Mouse (Mus musculus): ENCODE results near the gene Actr6. TPM values are rescaled to one million over a fixed set of nuclear protein-coding genes. Genes with fewer than 3 reads are reported as not detected.

Gene Actr6
- polyA plus RNA-seq, 1 experiment from 2014 or later, result 27.4 TPM

GRCm38 (mm10) chr10:89751069-89751468 lies 19.0 kb upstream of the Actr6 start:
- ATAC-seq (ENCODE audit: low FRiP score, low TSS enrichment), result no peak; the same call in 1 of the 2 replicates
- H3K9me3 ChIP-seq (ENCODE audit: low read length), result no peaks in the 10 kb centered on the region
- peaks cover 31% of the 10 kb centered on the region for H3K4me1 ChIP-seq (ENCODE audit: insufficient read depth, low read length)
- no peak overlapping the region for H3K4me2 ChIP-seq (replicated peaks; ENCODE audit: low read depth, low read length)
- H3K27ac ChIP-seq (ENCODE audit: low read length), result no peak overlapping the region
- 60% methylated on average over 5 of the region's 5 CpGs for WGBS
- H3K4me3 ChIP-seq (ENCODE audit: low read length), result no peak overlapping the region
- H3K36me3 ChIP-seq (ENCODE audit: insufficient read depth, low read length), result no peaks in the 10 kb centered on the region
- no peaks in the 10 kb centered on the region for H3K27me3 ChIP-seq (ENCODE audit: insufficient read depth, low read length)
- no peak overlapping the region for H3K9ac ChIP-seq (replicated peaks; ENCODE audit: low read length)

DNA sequence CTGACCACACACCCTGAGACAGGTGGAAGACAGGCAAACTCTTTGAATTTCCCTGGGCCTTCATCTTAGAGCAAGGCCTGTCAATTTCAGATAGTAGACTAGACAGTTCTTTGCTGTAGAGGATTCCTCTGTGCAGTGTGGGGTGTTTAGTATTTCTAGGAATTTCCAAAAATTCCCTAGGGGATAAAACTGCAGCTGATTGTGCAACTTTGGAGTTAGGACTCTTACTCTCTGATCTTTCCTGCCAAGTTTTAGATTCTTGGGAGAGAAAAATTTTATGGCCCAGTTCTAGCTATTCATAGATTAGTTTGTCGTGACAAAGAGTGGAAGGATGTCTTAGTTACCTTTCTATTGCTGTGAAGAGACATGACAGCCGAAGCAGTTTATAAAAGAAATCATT lies 16.5 kb upstream of the Actr6 start:
- Histone ChIP-seq H3K36me3 (ENCODE audit: insufficient read depth, low read length) (no peaks in the 10 kb centered on the region), H3K27ac (ENCODE audit: low read length) (no peak overlapping the region), H3K4me2 (replicated peaks; ENCODE audit: low read depth, low read length) (no peak overlapping the region), H3K9ac (replicated peaks; ENCODE audit: low read length) (no peak overlapping the region), H3K4me3 (ENCODE audit: low read length) (no peak overlapping the region), H3K9me3 (ENCODE audit: low read length) (no peaks in the 10 kb centered on the region), H3K27me3 (ENCODE audit: insufficient read depth, low read length) (no peaks in the 10 kb centered on the region), H3K4me1 (ENCODE audit: insufficient read depth, low read length) (peaks cover 31% of the 10 kb centered on the region)
- ATAC-seq (ENCODE audit: low FRiP score, low TSS enrichment), result no peak
- 84% methylated on average over 2 of the region's 2 CpGs for WGBS

DNA sequence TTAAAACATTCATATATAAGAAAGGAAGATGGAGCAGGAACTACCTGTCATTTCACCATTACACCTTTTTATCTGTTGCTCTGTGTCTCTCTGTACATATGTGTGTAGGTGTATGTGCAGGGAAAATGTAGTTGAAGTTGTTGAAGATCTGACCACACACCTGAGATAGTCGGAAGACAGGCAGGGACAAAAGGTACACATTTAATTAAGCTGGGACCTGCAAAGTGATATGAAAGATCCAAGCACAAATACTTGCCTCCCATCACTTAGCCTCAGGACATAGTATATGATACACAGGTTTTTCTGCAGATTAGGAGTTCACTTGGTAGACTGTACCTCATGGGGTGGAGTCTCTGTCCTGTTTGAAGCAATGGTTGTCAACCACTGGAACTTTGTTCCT lies 15.8 kb upstream of the Actr6 start:
- Histone ChIP-seq H3K4me1 (ENCODE audit: insufficient read depth, low read length) (peaks cover 31% of the 10 kb centered on the region), H3K4me2 (replicated peaks; ENCODE audit: low read depth, low read length) (no peak overlapping the region), H3K4me3 (ENCODE audit: low read length) (no peak overlapping the region), H3K27ac (ENCODE audit: low read length) (no peak overlapping the region), H3K27me3 (ENCODE audit: insufficient read depth, low read length) (no peaks in the 10 kb centered on the region), H3K9ac (replicated peaks; ENCODE audit: low read length) (no peak overlapping the region), H3K9me3 (ENCODE audit: low read length) (no peaks in the 10 kb centered on the region), H3K36me3 (ENCODE audit: insufficient read depth, low read length) (no peaks in the 10 kb centered on the region)
- no peak for ATAC-seq (ENCODE audit: low FRiP score, low TSS enrichment)
- WGBS, result 97% methylated on average over 1 of the region's 1 CpGs

DNA sequence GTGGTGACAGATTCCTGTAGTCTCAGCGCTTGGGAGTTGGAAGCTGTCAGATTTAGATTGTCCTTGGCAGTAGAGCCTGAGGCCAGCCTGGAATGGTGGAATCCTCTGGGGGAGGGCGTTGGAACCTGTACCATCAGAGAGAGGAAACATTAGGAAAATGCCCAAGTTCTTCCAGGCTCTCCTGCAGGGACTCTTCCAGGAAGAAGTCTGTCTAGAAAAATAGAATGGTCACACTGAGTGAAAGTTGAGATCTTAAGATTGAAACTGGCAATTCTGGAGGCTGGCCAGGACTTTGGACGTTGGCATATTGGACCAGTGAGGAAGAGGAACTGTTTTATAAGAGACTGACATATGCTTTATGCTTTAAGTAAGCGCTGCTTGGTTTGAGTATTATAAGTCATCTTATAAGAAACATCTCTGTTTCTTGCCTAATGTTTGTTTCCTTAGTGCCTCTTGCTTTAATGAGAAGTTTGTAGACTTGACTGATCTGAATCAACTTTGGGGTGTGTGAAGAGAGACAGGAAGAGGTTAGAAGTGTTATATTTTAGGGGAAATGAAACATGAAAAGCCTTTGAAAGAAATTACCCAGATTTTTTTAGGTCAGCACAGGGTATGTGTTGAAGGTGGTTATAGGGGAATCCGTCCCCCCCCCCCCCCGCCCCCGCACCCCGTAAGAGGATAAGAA lies 15.3 kb upstream of the Actr6 start:
- peaks cover 31% of the 10 kb centered on the region for H3K4me1 ChIP-seq (ENCODE audit: insufficient read depth, low read length)
- H3K9ac ChIP-seq (replicated peaks; ENCODE audit: low read length), result no peak overlapping the region
- no peaks in the 10 kb centered on the region for H3K36me3 ChIP-seq (ENCODE audit: insufficient read depth, low read length)
- no peak overlapping the region for H3K4me2 ChIP-seq (replicated peaks; ENCODE audit: low read depth, low read length)
- no peak overlapping the region for H3K4me3 ChIP-seq (ENCODE audit: low read length)
- WGBS, result 85% methylated on average over 8 of the region's 8 CpGs
- no peaks in the 10 kb centered on the region for H3K27me3 ChIP-seq (ENCODE audit: insufficient read depth, low read length)
- no peak overlapping the region for H3K27ac ChIP-seq (ENCODE audit: low read length)
- no peaks in the 10 kb centered on the region for H3K9me3 ChIP-seq (ENCODE audit: low read length)
- no peak for ATAC-seq (ENCODE audit: low FRiP score, low TSS enrichment)

GRCm38 (mm10) chr10:89746581-89746980 lies 14.5 kb upstream of the Actr6 start:
- H3K9ac ChIP-seq (replicated peaks; ENCODE audit: low read length), result no peak overlapping the region
- H3K4me1 ChIP-seq (ENCODE audit: insufficient read depth, low read length), result peaks cover 26% of the 10 kb centered on the region
- WGBS, result 88% methylated on average over 3 of the region's 3 CpGs
- H3K9me3 ChIP-seq (ENCODE audit: low read length), result no peaks in the 10 kb centered on the region
- no peaks in the 10 kb centered on the region for H3K27me3 ChIP-seq (ENCODE audit: insufficient read depth, low read length)
- no peak for ATAC-seq (ENCODE audit: low FRiP score, low TSS enrichment)
- no peak overlapping the region for H3K27ac ChIP-seq (ENCODE audit: low read length)
- H3K4me3 ChIP-seq (ENCODE audit: low read length), result no peak overlapping the region
- peak overlapping the region; percentile 27 for H3K4me2 ChIP-seq (replicated peaks; ENCODE audit: low read depth, low read length)
- H3K36me3 ChIP-seq (ENCODE audit: insufficient read depth, low read length), result no peaks in the 10 kb centered on the region

DNA sequence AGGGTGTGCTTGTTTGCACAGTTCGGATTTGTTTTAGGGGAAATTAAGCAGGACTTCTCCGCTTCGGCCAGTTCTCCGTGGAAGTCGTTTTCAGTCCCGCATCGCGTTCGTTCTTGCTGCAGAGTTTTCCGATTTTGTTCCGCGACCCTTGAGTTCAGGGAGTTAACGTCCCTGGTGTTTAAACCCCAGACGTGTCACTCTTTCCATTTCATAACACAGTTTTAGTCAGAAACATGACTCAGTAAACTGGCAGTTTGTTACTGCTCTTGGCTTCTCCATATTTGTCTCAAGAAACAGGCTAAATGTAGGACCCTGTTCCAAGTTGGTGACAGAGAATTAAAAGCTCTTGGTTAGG lies 13.5 kb upstream of the Actr6 start:
- Histone ChIP-seq H3K9ac (replicated peaks; ENCODE audit: low read length) (peak overlapping the region; percentile 96), H3K27me3 (ENCODE audit: insufficient read depth, low read length) (no peaks in the 10 kb centered on the region), H3K4me2 (replicated peaks; ENCODE audit: low read depth, low read length) (peak overlapping the region; percentile 60), H3K9me3 (ENCODE audit: low read length) (no peaks in the 10 kb centered on the region), H3K4me1 (ENCODE audit: insufficient read depth, low read length) (peaks cover 22% of the 10 kb centered on the region), H3K36me3 (ENCODE audit: insufficient read depth, low read length) (no peaks in the 10 kb centered on the region), H3K27ac (ENCODE audit: low read length) (peak overlapping the region; percentile 95), H3K4me3 (ENCODE audit: low read length) (peak overlapping the region; percentile 99)
- under 1% methylated on average over 14 of the region's 14 CpGs for WGBS
- ATAC-seq (ENCODE audit: low FRiP score, low TSS enrichment), result no peak

DNA sequence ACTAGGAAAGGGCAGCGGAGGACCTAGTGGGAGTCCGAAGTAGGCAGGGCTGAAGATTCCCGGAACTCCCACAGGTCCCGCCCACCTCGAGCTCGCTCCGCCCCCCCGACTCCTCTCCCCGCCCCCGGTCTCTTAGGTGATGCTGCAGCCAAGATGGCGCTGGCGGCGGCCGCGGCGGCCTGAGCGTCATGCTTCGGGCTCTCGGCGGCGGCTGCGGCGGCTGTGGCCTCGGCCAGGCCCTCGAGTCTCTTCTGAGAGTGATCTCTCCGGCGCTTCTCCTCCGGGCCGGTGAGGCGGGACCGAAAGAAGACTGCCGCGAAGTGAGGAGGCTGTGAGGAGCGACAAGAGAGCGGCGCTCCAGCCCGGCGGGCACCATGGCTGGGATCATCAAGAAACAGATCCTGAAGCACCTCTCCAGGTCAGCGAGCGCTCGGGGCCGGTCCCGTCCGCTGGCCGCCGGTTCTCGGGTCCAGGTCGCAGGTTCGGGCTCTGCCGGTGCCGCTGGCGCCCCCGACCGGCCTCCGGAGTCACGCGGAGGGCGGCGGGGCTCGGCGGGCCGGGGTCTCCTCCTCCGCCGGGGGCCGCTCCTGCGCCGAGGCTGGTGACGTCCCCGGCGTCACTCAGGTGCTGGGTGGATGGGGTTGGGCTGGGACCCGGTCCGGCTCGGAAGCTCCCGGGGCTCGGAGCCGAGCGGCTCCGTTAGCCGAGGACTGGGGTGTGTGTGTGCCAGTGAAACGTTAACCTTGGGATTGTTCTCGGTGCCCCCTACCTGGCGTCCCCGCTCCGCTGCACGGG lies 13.0 kb upstream of the Actr6 start, which contains the start of gene Uhrf1bp1l:
Gene Uhrf1bp1l (plus strand): TSS at position 121 of the 795 bp plus-strand sequence.
- WGBS, result under 1% methylated on average over 74 of the region's 85 CpGs
- ATAC-seq (ENCODE audit: low FRiP score, low TSS enrichment), result peak; percentile 96
- no peaks in the 10 kb centered on the region for H3K9me3 ChIP-seq (ENCODE audit: low read length)
- peak within 1 kb of the TSS; percentile 60 for H3K4me2 ChIP-seq (replicated peaks; ENCODE audit: low read depth, low read length)
- H3K27me3 ChIP-seq (ENCODE audit: insufficient read depth, low read length), result no peaks in the 10 kb centered on the region
- H3K27ac ChIP-seq (ENCODE audit: low read length), result peak within 1 kb of the TSS; percentile 95
- H3K9ac ChIP-seq (replicated peaks; ENCODE audit: low read length), result peak within 1 kb of the TSS; percentile 96
- H3K4me1 ChIP-seq (ENCODE audit: insufficient read depth, low read length), result peaks cover 19% of the 10 kb centered on the region
- H3K4me3 ChIP-seq (ENCODE audit: low read length), result peak within 1 kb of the TSS; percentile 99
- no peaks in the 10 kb centered on the region for H3K36me3 ChIP-seq (ENCODE audit: insufficient read depth, low read length)

GRCm38 (mm10) chr10:89744341-89744740 lies 12.2 kb upstream of the Actr6 start:
- whole genome bisulfite sequencing, result 33% methylated on average over 3 of the region's 3 CpGs
- H3K4me3 ChIP-seq (ENCODE audit: low read length), result peak overlapping the region; percentile 99
- H3K4me2 ChIP-seq (replicated peaks; ENCODE audit: low read depth, low read length), result peak overlapping the region; percentile 56
- no peaks in the 10 kb centered on the region for H3K27me3 ChIP-seq (ENCODE audit: insufficient read depth, low read length)
- no peak overlapping the region for H3K27ac ChIP-seq (ENCODE audit: low read length)
- no peaks in the 10 kb centered on the region for H3K9me3 ChIP-seq (ENCODE audit: low read length)
- H3K36me3 ChIP-seq (ENCODE audit: insufficient read depth, low read length), result no peaks in the 10 kb centered on the region
- no peak overlapping the region for H3K9ac ChIP-seq (replicated peaks; ENCODE audit: low read length)
- no peak for ATAC-seq (ENCODE audit: low FRiP score, low TSS enrichment)
- H3K4me1 ChIP-seq (ENCODE audit: insufficient read depth, low read length), result peaks cover 12% of the 10 kb centered on the region

DNA sequence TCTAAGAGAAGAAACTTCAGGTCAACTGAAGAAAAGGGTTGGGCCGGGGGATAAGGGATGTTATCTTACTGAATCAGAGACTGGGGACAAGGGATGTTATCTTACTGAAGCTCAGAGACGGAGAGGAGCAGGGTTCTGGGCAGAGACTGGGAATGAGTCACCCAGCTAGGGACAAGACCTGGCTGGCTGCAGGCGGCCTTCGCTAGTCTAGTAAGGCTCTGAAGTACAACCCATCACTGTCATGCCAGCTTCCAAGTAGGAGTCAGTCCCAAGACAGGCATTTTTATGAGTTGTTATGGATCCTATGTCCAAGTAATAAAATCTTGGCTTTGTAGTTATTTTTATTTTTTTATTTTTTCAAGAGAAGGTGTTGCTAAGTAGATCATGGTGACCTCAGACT lies 11.2 kb upstream of the Actr6 start:
- H3K9ac ChIP-seq (replicated peaks; ENCODE audit: low read length), result no peak overlapping the region
- no peak for ATAC-seq (ENCODE audit: low FRiP score, low TSS enrichment)
- WGBS, result 79% methylated on average over 4 of the region's 4 CpGs
- no peak overlapping the region for H3K27ac ChIP-seq (ENCODE audit: low read length)
- peaks cover 11% of the 10 kb centered on the region; the same call in 1 of the 2 replicates for H3K4me1 ChIP-seq (ENCODE audit: insufficient read depth, low read length)
- H3K36me3 ChIP-seq (ENCODE audit: insufficient read depth, low read length), result no peaks in the 10 kb centered on the region
- no peak overlapping the region for H3K4me3 ChIP-seq (ENCODE audit: low read length)
- H3K27me3 ChIP-seq (ENCODE audit: insufficient read depth, low read length), result no peaks in the 10 kb centered on the region
- no peak overlapping the region for H3K4me2 ChIP-seq (replicated peaks; ENCODE audit: low read depth, low read length)
- no peaks in the 10 kb centered on the region for H3K9me3 ChIP-seq (ENCODE audit: low read length)

DNA sequence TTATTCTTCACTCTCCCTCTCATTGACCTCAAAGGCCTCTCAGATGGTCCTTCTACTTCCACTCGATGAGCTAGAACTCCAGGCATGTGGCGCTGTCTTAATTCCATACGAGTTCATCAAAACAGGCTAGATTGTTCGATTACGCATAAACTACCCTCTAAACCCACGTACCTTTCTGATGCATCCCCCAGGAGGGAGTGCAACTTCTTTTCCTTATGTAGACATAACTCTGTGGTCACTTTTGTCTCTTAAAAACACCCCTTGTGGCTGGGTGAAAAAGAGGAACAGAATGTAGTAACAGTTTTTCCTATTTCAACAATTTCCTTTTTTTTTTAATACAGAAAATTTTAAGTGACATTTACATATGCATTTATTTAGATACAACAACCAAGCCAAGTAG lies 8.9 kb upstream of the Actr6 start:
- WGBS, result 77% methylated on average over 6 of the region's 6 CpGs

More for the DNA sequence above, 8.9 kb upstream of the Actr6 start:
- Histone ChIP-seq H3K9ac (replicated peaks; ENCODE audit: low read length) (no peak overlapping the region), H3K4me3 (ENCODE audit: low read length) (no peak overlapping the region), H3K27ac (ENCODE audit: low read length) (no peak overlapping the region), H3K4me2 (replicated peaks; ENCODE audit: low read depth, low read length) (no peak overlapping the region), H3K9me3 (ENCODE audit: low read length) (no peaks in the 10 kb centered on the region), H3K36me3 (ENCODE audit: insufficient read depth, low read length) (no peaks in the 10 kb centered on the region), H3K27me3 (ENCODE audit: insufficient read depth, low read length) (no peaks in the 10 kb centered on the region; the same call in 1 of the 2 replicates), H3K4me1 (ENCODE audit: insufficient read depth, low read length) (no peaks in the 10 kb centered on the region)
- ATAC-seq (ENCODE audit: low FRiP score, low TSS enrichment), result no peak

Measured in kidney, embryonic 16.5 days (tissue).